8 mouse cellular contexts compared by ENCODE assay signal in genomic region chr2:5844181-5844872, GRCm38 (mm10). TPM values are rescaled to one million over a fixed set of nuclear protein-coding genes. Genes with fewer than 3 reads are reported as not detected.
DNase-seq lines count a peak whose midpoint lies in the region; ATAC-seq and TF ChIP-seq lines count a peak whose summit lies in the region.

No protein-coding gene starts in this region.

- peak overlapping the region; percentile 82 to 89 for H3K4me3 ChIP-seq in heart, embryonic 14.5 days (ENCODE audit: control insufficient read depth in 1 of 2, insufficient read depth in 1 of 2, low read depth in 1 of 2, low read length in 2 of 2)
- H3K4me3 ChIP-seq in heart, embryonic 16.5 days (ENCODE audit: low read length) = peak overlapping the region; percentile 81

- WGBS in heart, embryonic 14.5 days = 3% methylated on average over 23 of the region's 23 CpGs
- WGBS in heart, embryonic 16.5 days = 3% methylated on average over 23 of the region's 23 CpGs

- peaks cover 38% of the 10 kb centered on the region for H3K36me3 ChIP-seq in heart, embryonic 14.5 days (ENCODE audit: control insufficient read depth, insufficient read depth, low read length)
- peaks cover 25% of the 10 kb centered on the region for H3K36me3 ChIP-seq in heart, embryonic 16.5 days (ENCODE audit: control insufficient read depth, insufficient read depth)

- H3K4me1 ChIP-seq in heart, embryonic 14.5 days (ENCODE audit: control insufficient read depth in 2 of 2, insufficient read depth in 2 of 2, low read length in 2 of 2) = peaks cover 0 to 14% of the 10 kb centered on the region in 2 experiments; a peak in 2 of 4 replicates
- peaks cover 5% of the 10 kb centered on the region; the same call in 1 of the 2 replicates for H3K4me1 ChIP-seq in heart, embryonic 16.5 days (ENCODE audit: control insufficient read depth, insufficient read depth, low read length)

- no peak for ATAC-seq in heart, embryonic 14.5 days (ENCODE audit: insufficient number of reproducible peaks, insufficient read depth, low FRiP score, low read depth)
- ATAC-seq in Patski = peak; percentile 26
- peak; percentile 4; the same call in 1 of the 2 replicates for ATAC-seq in heart, embryonic 16.5 days (replicated peaks; ENCODE audit: extremely low read depth, insufficient read depth, low FRiP score)
- ATAC-seq in megakaryocyte-erythroid progenitor cell, adult 5-6 weeks (replicated peaks; ENCODE audit: low FRiP score, low TSS enrichment, poor library complexity, severe bottlenecking) = peak; percentile 48

- no peak for DNase-seq in heart, postnatal 36 days
- no peak for DNase-seq in Patski (ENCODE audit: low read depth, low spot score)
- no peak for DNase-seq in gastrocnemius, postnatal 25 days
- no peak for DNase-seq in embryo, embryonic 10.5 days (ENCODE audit: low spot score)
- no peak for DNase-seq in layer of hippocampus, postnatal 36 days

- intact Hi-C loops in heart, postnatal 36 days (cut with DNase I) = loop anchor here (2.0 kb wide), 1 partner anchor 50 kb away; the partner anchor contains the start of gene Sec61a2

- no peaks in the 10 kb centered on the region for H3K27me3 ChIP-seq in heart, embryonic 14.5 days (ENCODE audit: control insufficient read depth, insufficient read depth, low read length)
- H3K27me3 ChIP-seq in Patski = no peaks in the 10 kb centered on the region
- no peaks in the 10 kb centered on the region for H3K27me3 ChIP-seq in heart, embryonic 16.5 days (ENCODE audit: control insufficient read depth, insufficient read depth, low read length)

- H3K27ac ChIP-seq in heart, embryonic 14.5 days (replicated peaks in 1 of 2; ENCODE audit: control insufficient read depth in 1 of 2, insufficient read depth in 1 of 2, low read depth in 2 of 2, low read length in 2 of 2) = peak overlapping the region; percentile 76 to 90
- peak overlapping the region; percentile 84 for H3K27ac ChIP-seq in heart, embryonic 16.5 days (ENCODE audit: low read length)

- peak overlapping the region; percentile 91 for H3K9ac ChIP-seq in heart, embryonic 14.5 days (ENCODE audit: low read length)
- H3K9ac ChIP-seq in heart, embryonic 16.5 days (ENCODE audit: low read length) = peak overlapping the region; percentile 76

- POLR2A ChIA-PET in Patski (lab: Charles Lee) = no interaction called here

- no peak for TF ChIP-seq CTCF in Patski (IDR thresholded peaks at IDR 0.05)

- CTCF ChIA-PET in Patski (lab: Charles Lee) = interaction anchor here (0.8 kb wide), 1 partner anchor 11 kb away, joined by 3 read pairs; no protein-coding TSS in a partner anchor

- in situ Hi-C loops in Patski (cut with MboI; ENCODE audit: low pct_unique_long_range_greater_than_20kb) = no loop called here

- H3K4me2 ChIP-seq in heart, embryonic 14.5 days (ENCODE audit: low read length) = peak overlapping the region; percentile 70
- H3K4me2 ChIP-seq in heart, embryonic 16.5 days (ENCODE audit: low read depth, low read length) = peak overlapping the region; percentile 94

- H3K9me3 ChIP-seq in heart, embryonic 14.5 days (ENCODE audit: control insufficient read depth, low read length) = no peaks in the 10 kb centered on the region
- no peaks in the 10 kb centered on the region for H3K9me3 ChIP-seq in heart, embryonic 16.5 days (replicated peaks; ENCODE audit: control insufficient read depth, low read length)

RNA-seq across cellular contexts. Expression of gene Nudt5, which starts 0.5 kb away (rescaled TPM):
- 52.7 and 57.2 TPM in 2 replicates for polyA plus RNA-seq in heart, embryonic 14.5 days (2014; fragmentation: Nextera tagmentation; extraction: Ambion mirVana)
- total RNA-seq in heart, postnatal 36 days (2021) = 10 to 100 TPM; 12.4 to 12.7 TPM
- 67.3 TPM for polyA plus RNA-seq in Patski (2021)
- polyA plus RNA-seq in heart, embryonic 16.5 days (2015; fragmentation: Nextera tagmentation; extraction: Ambion mirVana) = 56.3 and 62.5 TPM in 2 replicates
- total RNA-seq in megakaryocyte-erythroid progenitor cell, adult 5-6 weeks (2014; fragmentation: Nextera tagmentation) = 82.3 and 98.2 TPM in 2 replicates
- total RNA-seq in megakaryocyte-erythroid progenitor cell, adult 5-6 weeks (2017) = 78.9 and 87.9 TPM in 2 replicates
- total RNA-seq in gastrocnemius, postnatal 25 days (2021) = 1 to 10 TPM; 3.7 to 6.4 TPM
- total RNA-seq in layer of hippocampus, postnatal 36 days (2021) = 10 to 100 TPM; 24.3 TPM

RNA-seq across cellular contexts. Expression of gene Cdc123, which starts 0.6 kb away (rescaled TPM):
- polyA plus RNA-seq in heart, embryonic 14.5 days (2014; fragmentation: Nextera tagmentation; extraction: Ambion mirVana) = 175 and 189 TPM in 2 replicates
- total RNA-seq in heart, postnatal 36 days (2021) = 10 to 100 TPM; 77.6 to 94.1 TPM
- polyA plus RNA-seq in Patski (2021) = 140 TPM
- 166 and 184 TPM in 2 replicates for polyA plus RNA-seq in heart, embryonic 16.5 days (2015; fragmentation: Nextera tagmentation; extraction: Ambion mirVana)
- 133 and 135 TPM in 2 replicates for total RNA-seq in megakaryocyte-erythroid progenitor cell, adult 5-6 weeks (2014; fragmentation: Nextera tagmentation)
- total RNA-seq in megakaryocyte-erythroid progenitor cell, adult 5-6 weeks (2017) = 112 and 153 TPM in 2 replicates
- total RNA-seq in gastrocnemius, postnatal 25 days (2021) = 10 to 100 TPM; 64.9 to 70.5 TPM
- 100 to 1,000 TPM; 141 to 155 TPM for total RNA-seq in layer of hippocampus, postnatal 36 days (2021)

RNA-seq across cellular contexts. Expression of gene Gm13199, which starts 18.4 kb away (rescaled TPM):
- 0.61 and 1.1 TPM in 2 replicates for polyA plus RNA-seq in heart, embryonic 14.5 days (2014; fragmentation: Nextera tagmentation; extraction: Ambion mirVana)
- total RNA-seq in heart, postnatal 36 days (2021) = not detected
- polyA plus RNA-seq in Patski (2021) = 1.0 TPM
- 0.56 and 0.68 TPM in 2 replicates for polyA plus RNA-seq in heart, embryonic 16.5 days (2015; fragmentation: Nextera tagmentation; extraction: Ambion mirVana)
- total RNA-seq in megakaryocyte-erythroid progenitor cell, adult 5-6 weeks (2014; fragmentation: Nextera tagmentation) = not detected in 2 replicates
- not detected in 2 replicates for total RNA-seq in megakaryocyte-erythroid progenitor cell, adult 5-6 weeks (2017)
- total RNA-seq in gastrocnemius, postnatal 25 days (2021) = under 1 TPM in 1 of 2 experiments, not detected in 1; 0.64 TPM
- total RNA-seq in layer of hippocampus, postnatal 36 days (2021) = 1 to 10 TPM; 2.8 to 3.3 TPM

RNA-seq across cellular contexts. Expression of gene Sec61a2, which starts 50.9 kb away (rescaled TPM):
- polyA plus RNA-seq in heart, embryonic 14.5 days (2014; fragmentation: Nextera tagmentation; extraction: Ambion mirVana) = 45.2 and 52.9 TPM in 2 replicates
- 10 to 100 TPM; 12.3 to 12.5 TPM for total RNA-seq in heart, postnatal 36 days (2021)
- 54.6 TPM for polyA plus RNA-seq in Patski (2021)
- polyA plus RNA-seq in heart, embryonic 16.5 days (2015; fragmentation: Nextera tagmentation; extraction: Ambion mirVana) = 48.0 and 48.3 TPM in 2 replicates
- 38.4 and 51.5 TPM in 2 replicates for total RNA-seq in megakaryocyte-erythroid progenitor cell, adult 5-6 weeks (2014; fragmentation: Nextera tagmentation)
- 15.2 and 42.3 TPM in 2 replicates for total RNA-seq in megakaryocyte-erythroid progenitor cell, adult 5-6 weeks (2017)
- total RNA-seq in gastrocnemius, postnatal 25 days (2021) = 10 to 100 TPM; 29.1 to 34.2 TPM
- total RNA-seq in layer of hippocampus, postnatal 36 days (2021) = 100 to 1,000 TPM in 1 of 2 experiments, 10 to 100 TPM in 1; 92.0 to 108 TPM
